Mouse (Mus musculus) brain, embryonic 18.5 days (tissue): ENCODE measurements at regions not wholly inside any gene's neighbourhood (a gene's known extent, or its start where the extent isn't known, plus 50 kb on each side); places are given as distances from the start of the nearest gene placed in this dataset.

Source experiments
- DNase-seq: peaks from one replicate; pipeline ENCODE4 v3.0.0-alpha.2; 2012; ENCODE audit warnings: low read depth, low spot score

DNA sequence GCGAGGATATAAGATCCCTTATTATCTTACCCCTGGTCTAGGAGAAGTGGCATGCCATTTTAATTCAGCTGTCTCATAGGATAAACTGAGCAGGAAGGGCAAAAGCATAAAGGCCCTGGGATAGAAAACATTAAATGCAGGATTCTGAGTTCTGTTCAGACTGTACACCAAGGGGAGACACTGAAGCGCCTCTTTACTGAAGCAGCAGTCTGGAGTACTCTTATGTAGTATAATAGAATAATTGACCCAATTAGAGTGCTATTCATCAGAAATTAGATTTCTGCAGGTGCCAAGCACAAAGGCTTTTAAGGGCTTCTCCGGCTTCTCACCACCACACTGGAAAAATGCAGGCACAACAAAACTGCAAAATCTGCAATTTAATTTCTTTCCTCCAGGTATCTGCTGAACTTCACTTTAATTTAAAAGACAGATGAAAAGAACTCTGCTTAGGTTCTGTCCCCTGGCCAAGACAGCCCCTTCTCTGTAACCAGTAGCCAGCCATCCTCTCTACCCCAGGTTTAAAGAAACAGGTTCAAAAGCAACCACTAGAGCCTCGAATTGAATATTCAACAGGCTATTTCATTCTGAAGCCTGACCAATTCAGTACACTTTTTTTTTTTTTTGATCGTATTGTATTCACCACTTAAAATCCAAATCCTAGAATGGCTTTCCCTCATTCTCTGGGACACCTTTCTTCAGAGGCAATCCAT is 708.6 kb downstream of the Ndufa4 start:
- peak; percentile 6 for DNase-seq

DNA sequence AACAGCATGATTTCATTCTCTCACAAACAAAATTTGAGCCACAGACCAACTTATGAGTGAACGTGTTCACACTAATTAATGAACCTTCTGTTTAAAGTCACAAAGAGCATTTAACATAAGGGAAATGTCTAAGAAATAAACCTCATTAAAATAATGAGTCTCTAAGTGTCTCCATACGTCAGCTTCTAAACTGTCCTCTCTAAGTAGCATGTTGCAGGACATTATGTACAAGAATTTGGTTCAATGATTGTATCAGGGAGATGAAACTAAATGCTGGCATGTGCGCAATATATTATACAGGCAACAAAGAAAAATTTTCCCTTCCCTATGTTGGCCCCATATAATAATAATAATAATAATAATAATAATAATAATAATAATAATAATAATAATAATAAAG is 709.2 kb downstream of the Ndufa4 start:
- DNase-seq = no peak
